Mouse (Mus musculus) ovary, adult 10 weeks (tissue): ENCODE results near the gene Tmem126a. TPM values are rescaled to one million over a fixed set of nuclear protein-coding genes. Genes with fewer than 3 reads are reported as not detected.

Experiments
- polyA plus RNA-seq: library from polyadenylated mRNA; stranded (reverse); fragments of 350-450 nt; fragmentation: Illumina TruSeq; extraction: RNeasy Lipid Tissue Mini Kit (QIAGEN cat#74804); gene quantifications from one replicate; pipeline ENCODE4 v1.2.3, GENCODE M21; 2014

Tmem126a gene
- 117 TPM for polyA plus RNA-seq

GRCm38 (mm10) chr7:90456845-90457468, at the start of gene Tmem126a:
Gene Tmem126a, minus strand, starts transcription at chr7:90457229.

DNA sequence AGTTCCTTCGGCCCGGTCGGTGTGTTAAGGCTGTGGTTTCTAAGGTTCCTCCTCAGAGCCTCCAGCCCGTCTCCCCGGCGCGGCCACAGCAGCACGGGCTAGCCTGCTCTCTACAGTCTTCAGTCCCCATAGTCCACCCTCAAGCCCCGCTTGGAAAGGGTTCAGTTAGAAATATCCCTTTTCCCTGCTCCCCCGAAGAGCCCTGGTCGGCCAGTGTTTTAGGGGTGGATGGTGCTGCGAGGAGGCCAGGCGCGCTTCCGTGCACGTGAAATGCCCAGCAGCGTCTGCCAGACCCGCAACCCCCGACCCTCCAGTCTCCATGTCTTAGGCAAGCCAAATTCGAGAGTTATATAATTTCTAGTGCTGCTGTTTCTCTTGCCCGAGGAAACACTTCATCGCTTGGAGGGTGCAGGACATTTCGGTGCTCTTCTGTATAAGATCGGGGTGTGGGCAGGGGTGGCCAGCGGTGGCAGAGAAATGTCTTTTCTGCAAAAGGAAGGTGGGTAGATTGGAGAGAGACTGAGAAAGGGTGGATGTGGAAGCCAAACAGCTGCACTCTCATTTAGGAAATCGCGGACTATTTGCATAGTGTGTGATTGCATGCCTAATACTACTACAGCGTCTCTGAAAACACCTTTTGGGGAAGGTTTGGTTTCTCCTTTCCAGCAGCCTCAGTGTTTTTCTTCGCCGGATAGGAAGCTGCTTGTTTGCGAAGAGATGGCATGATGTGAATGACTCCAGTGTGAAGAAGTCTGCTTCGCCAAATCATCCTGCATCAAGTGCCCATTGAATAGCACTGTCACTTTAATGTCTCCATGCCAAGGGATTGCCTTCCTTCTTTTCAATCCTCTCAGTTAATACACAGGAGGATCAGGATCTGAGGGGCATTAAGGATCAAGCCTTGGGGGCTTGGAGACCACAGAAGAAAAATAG, 19.6 kb upstream of the Tmem126a start, which contains the start of gene Dlg2:
Gene Dlg2, plus strand, starts transcription at position 360 of the 933 bp plus-strand sequence.

DNA sequence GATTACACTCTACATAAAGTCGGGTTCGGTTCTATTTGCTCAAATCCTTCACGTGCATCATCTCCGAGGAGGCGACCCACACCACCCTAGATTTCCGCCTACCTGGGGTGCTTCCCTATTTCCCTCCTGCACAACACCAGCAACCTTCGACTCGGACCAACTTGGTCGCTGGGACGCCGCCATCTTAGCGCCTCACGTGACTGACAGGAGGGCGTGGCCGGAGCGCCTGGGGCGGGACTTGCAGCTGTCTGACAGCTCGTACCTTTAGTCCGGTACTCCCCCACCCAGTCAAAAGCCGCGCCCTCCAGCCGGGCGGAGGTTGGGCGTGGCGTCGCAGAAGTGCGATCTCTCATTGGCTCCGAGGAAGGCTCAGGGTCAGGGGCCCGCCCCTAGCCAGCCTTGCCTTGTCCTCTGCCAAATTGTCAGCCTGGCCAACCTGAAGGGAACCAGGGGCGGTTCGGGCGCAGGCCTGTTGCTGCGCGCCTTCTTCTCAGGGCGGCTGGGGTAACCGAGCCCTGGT, 18.8 kb upstream of the Tmem126a start, which contains the start of gene Tmem126b:
Gene Tmem126b, minus strand, starts transcription at position 209 of the 520 bp plus-strand sequence.

GRCm38 (mm10) chr7:90442518-90443080, 14.4 kb downstream of the Tmem126a start, which contains the start of gene Crebzf:
Gene Crebzf, plus strand, starts transcription at chr7:90442729.

GRCm38 (mm10) chr7:90426020-90427001, 30.7 kb downstream of the Tmem126a start, which contains the start of gene Ccdc89:
Gene Ccdc89, plus strand, starts transcription at chr7:90426577.

Other genes starting within 250 kb of the Tmem126a start
- not detected for gene Ccdc83, start 191.5 kb downstream of the Tmem126a start, polyA plus RNA-seq
- gene Sytl2, start 155.0 kb downstream of the Tmem126a start, polyA plus RNA-seq = 35.0 TPM
- gene Ccdc89, start 30.7 kb downstream of the Tmem126a start, polyA plus RNA-seq = 2.3 TPM
- 110 TPM for gene Crebzf, start 14.5 kb downstream of the Tmem126a start, polyA plus RNA-seq
- 46.8 TPM for gene Tmem126b, start 18.8 kb upstream of the Tmem126a start, polyA plus RNA-seq
- gene Dlg2, start 19.4 kb upstream of the Tmem126a start, polyA plus RNA-seq = 7.4 TPM